Comparison of ENCODE assay signal across 9 mouse cellular contexts in the genomic region with DNA sequence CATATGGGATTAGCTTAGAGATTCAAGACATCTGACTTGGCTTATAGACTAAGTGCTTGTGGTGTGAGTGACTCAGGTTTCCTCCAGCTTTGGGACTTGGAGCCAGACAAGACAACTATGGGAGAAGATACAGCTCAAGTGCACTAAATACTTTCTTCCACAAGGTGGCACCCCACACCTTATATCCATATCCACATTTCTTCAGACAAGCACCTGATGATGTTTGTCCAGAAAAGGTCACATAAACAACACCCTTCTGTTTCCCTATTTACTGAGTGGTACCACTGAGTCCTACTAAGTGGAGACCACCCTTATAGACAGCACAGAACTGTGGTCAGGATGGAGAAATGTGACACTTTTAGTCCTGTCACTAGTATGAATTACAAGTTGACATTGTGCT. TPM values are rescaled to one million over a fixed set of nuclear protein-coding genes. Genes with fewer than 3 reads are reported as not detected.
DNase-seq lines count a peak whose midpoint lies in the region; ATAC-seq and TF ChIP-seq lines count a peak whose summit lies in the region.
"Had no signal": no experiment of that assay in that cellular context is flagged by ENCODE, and none has a peak within 500 bp of the region (broad histone marks: within the 10 kb centered on the region; RNA-seq: fewer than 3 reads in every experiment).

No protein-coding gene starts in this region.

- TF ChIP-seq CTCF in E14TG2a.4 (conservative IDR thresholded peaks at IDR 0.05; ENCODE audit: low read length), result peak; percentile 48

- H3K27ac ChIP-seq in liver, embryonic 16.5 days (ENCODE audit: low read length), result no peak overlapping the region
- H3K27ac ChIP-seq: heart, embryonic 15.5 days had no signal

- ATAC-seq in common myeloid progenitor, adult 5-6 weeks (replicated peaks; ENCODE audit: low read depth, poor library complexity, severe bottlenecking), result peak; percentile 99
- ATAC-seq in granulocyte monocyte progenitor cell, adult 5-6 weeks (replicated peaks; ENCODE audit: poor library complexity, severe bottlenecking), result peak; percentile 99
- ATAC-seq in liver, embryonic 16.5 days (ENCODE audit: low read depth), result peak; percentile 59; the same call in 1 of the 2 replicates
- ATAC-seq in neutrophil, adult 5-6 weeks (ENCODE audit: extremely low read depth, insufficient number of reproducible peaks, low FRiP score, poor library complexity, severe bottlenecking), result peak; percentile 92

- no peaks in the 10 kb centered on the region for H3K4me1 ChIP-seq in E14TG2a.4 (replicated peaks; ENCODE audit: low read depth, low read length)
- no peaks in the 10 kb centered on the region for H3K4me1 ChIP-seq in liver, embryonic 16.5 days (ENCODE audit: control insufficient read depth, low read depth, low read length)
- H3K4me1 ChIP-seq: heart, embryonic 15.5 days had no signal

- H3K9me3 ChIP-seq in E14TG2a.4 (ENCODE audit: low read length), result no peaks in the 10 kb centered on the region
- H3K9me3 ChIP-seq in liver, embryonic 16.5 days (replicated peaks; ENCODE audit: control insufficient read depth, low read length), result no peaks in the 10 kb centered on the region
- H3K9me3 ChIP-seq: heart, embryonic 15.5 days had no signal

- no peak overlapping the region for H3K4me2 ChIP-seq in liver, embryonic 16.5 days (ENCODE audit: low read depth, low read length)
- H3K4me2 ChIP-seq: heart, embryonic 15.5 days had no signal

- H3K27me3 ChIP-seq in E14TG2a.4 (ENCODE audit: insufficient read depth, low read length), result 0 out of 2 replicates have a peak, but pooled peaks cover 2% of the 10 kb centered on the region
- no peaks in the 10 kb centered on the region for H3K27me3 ChIP-seq in liver, embryonic 16.5 days (ENCODE audit: control insufficient read depth, insufficient read depth, low read depth, low read length)
- H3K27me3 ChIP-seq: heart, embryonic 15.5 days had no signal

- H3K4me3 ChIP-seq in E14TG2a.4 (replicated peaks; ENCODE audit: low read length), result no peak overlapping the region
- no peak overlapping the region for H3K4me3 ChIP-seq in liver, embryonic 16.5 days (ENCODE audit: low read depth, low read length)
- H3K4me3 ChIP-seq: heart, embryonic 15.5 days had no signal

- DNase-seq in R1 (ENCODE audit: low read depth, low spot score), result peak; percentile 61
- peak; percentile 58 for DNase-seq in kidney, postnatal 10 days
- DNase-seq in urinary bladder, postnatal 10 days (ENCODE audit: low spot score), result no peak

- H3K9ac ChIP-seq in liver, embryonic 16.5 days (ENCODE audit: low read depth, low read length), result no peak overlapping the region
- H3K9ac ChIP-seq: heart, embryonic 15.5 days had no signal

- no peaks in the 10 kb centered on the region for H3K36me3 ChIP-seq in E14TG2a.4 (ENCODE audit: insufficient read depth, low read length)
- H3K36me3 ChIP-seq in liver, embryonic 16.5 days (ENCODE audit: control insufficient read depth, insufficient read depth), result no peaks in the 10 kb centered on the region
- H3K36me3 ChIP-seq: heart, embryonic 15.5 days had no signal

RNA-seq across cellular contexts. Expression of gene Cr2, which starts 56.1 kb away (rescaled TPM):
- total RNA-seq in common myeloid progenitor, adult 5-6 weeks (2017), result not detected in 2 replicates
- total RNA-seq in granulocyte monocyte progenitor cell, adult 5-6 weeks (2014; fragmentation: Nextera tagmentation), result not detected in 2 replicates
- total RNA-seq in granulocyte monocyte progenitor cell, adult 5-6 weeks (2017), result not detected in 2 replicates
- 0.11 and 0.13 TPM in 2 replicates for polyA plus RNA-seq in liver, embryonic 16.5 days (2015; fragmentation: Nextera tagmentation; extraction: Ambion mirVana)
- 165 and 190 TPM in 2 replicates for total RNA-seq in neutrophil, adult 5-6 weeks (2017)

Comparison
In these comparisons a context has a peak if more than half of its experiments do, and no peak if none do; other contexts are left out.
1. RNA of gene Cr2, which starts 56.1 kb away (total RNA-seq): 165 to 190 TPM in neutrophil, adult 5-6 weeks; not detected in common myeloid progenitor, adult 5-6 weeks and not detected in granulocyte monocyte progenitor cell, adult 5-6 weeks; every median in the first group is over 100 times any median in the second.
2. Peak in every context shown above with its lines, with median percentiles within 50 percentile points of each other: ATAC-seq.